Mouse (Mus musculus) left cerebral cortex, adult 11 months (tissue): ENCODE data around the gene Btn1a1.
A peak's percentile ranks its signal among the peaks of the same experiment; 100 is the strongest.

Experiments used
- DNase-seq: peaks from one replicate; pipeline ENCODE4 v3.0.0; 2022; ENCODE audit warnings: low spot score

Gene Btn1a1

DNA sequence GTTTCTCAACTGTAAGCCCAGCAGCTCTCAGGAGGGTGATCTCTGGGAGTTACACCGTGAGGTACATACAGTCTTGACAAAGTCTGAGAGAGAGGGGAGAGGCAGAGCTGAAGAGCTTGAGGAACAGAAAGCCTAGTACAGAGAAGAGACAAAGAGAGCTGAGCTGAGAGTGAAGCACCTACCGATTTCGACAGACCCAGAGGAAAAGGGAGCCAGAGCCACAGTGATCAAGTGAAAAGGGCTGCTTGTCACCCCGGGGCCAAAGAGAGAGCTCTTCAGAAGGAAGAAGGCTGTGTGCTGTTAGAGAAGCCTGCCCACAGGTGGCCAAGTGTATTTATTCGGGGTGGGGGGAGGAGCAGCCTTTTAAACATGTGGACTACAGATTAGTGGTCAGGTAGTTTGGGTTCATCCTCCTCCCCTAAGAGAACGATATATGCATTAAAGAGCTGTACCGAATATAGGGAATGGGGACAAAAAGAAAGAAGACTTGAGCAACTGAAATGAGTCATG, at the start of gene Btn1a1:
TSS of gene Btn1a1 (minus strand) at position 302 of the 510 bp plus-strand sequence.
- DNase-seq: no peak

DNA sequence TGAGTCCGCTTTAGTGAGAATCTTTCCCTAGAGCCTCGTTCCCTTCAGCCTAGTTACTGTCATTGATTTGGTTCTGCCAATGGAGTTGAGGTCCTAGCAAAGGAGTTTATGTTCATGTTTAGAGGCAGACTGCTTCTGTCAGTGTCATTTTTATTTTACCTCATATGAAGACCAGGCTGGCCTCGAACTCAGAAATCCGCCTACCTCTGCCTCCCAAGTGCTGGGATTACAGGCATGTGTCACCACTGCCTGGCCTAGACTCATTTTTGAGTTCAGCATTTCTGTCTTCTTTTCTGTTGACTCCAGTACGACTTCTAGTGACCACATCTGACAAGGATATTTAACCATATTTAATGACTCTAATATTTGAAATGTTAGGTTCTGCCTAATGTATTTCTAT, 49.6 kb upstream of the Btn1a1 start:
- DNase-seq: no peak

DNA sequence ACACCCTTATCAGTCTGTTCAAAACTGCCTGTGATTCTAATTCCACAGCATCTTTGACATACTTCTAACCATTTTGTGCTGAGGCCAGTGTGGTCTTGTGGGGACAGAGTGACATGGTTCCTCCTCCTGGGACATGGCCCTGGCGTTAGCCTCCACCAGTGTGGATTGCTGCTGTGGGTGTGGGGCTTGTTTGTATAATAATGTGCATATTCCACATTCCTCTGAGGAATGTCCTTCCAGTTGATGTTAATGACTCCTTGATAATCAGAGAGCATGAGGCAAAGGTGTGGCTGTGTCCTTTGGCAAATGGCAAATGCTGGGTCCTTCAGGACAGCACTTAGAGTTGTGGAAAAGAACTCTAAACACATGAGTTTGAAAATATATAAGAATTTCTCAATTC, 47.8 kb upstream of the Btn1a1 start:
- DNase-seq: no peak

DNA sequence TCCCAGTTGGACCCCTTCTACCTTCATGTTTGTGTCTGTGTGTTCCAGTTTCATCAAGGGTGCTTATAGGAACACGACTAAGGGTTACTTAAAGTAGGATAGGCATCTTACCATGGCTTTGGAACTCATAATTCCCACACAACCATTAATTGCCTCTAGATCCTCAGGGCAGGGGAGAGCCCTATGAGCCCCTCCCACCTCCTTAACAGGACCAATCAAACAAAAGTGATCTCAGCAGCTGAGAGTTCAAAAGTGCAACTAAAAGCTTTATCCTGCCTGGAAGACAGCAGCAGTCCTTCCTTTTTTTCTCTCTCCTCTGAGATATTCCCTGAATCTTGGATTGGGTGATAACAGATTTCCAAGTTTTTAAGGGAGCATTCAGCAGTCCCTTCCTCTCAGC, 44.4 kb upstream of the Btn1a1 start:
- no peak for DNase-seq

GRCm38 (mm10) chr13:23506819-23507515, 41.3 kb upstream of the Btn1a1 start:
- DNase-seq: no peak

DNA sequence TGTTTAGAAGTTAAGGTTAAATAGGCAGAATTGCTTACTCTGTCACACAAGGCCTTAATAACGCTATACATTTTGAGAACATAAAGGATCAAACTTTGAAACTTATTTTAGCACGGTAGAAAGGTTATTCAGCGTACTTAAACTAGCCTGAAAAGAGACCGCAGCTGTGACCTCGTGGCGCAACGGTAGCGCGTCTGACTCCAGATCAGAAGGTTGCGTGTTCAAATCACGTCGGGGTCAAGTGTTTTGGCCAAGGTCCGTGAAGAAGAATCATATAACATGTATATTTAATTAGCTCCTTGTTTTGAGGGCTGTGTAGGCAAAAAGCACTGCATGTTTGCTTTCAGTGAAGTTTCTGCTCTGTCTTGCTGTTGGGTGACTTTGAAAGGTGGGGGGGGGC, 40.6 kb upstream of the Btn1a1 start:
- no peak for DNase-seq

DNA sequence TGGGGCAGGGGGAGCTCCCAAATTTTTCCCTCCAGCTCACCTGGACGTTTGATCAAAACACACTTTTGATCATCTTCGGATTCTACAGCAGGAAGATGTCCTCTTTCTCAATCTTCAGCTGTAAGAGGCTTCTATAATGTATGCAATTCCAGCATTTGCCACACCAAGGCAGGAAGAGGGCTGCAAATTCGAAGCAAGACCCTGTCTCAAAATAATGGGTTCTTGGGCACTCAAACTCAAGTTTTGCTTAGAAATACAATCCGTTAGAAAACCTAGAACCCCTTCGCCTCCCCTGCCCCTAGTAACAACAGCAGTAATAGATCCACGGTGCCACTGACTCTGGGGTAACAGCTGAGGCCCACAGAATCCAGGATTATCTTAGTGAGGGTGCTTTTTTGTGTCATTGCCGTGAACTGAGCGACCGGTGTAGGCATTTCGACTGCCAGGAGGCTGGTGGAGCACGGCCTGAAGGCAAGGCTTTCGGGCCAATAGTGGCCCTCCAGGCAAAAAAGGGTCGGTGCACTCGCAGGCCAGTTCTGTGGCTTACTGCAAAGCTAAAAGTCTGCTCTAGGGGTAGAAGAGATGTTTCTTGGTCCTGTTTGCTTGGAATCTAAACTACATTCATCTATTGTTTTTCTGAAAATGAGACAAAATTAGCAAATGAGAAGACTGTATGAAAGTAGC, 40.1 kb upstream of the Btn1a1 start:
- DNase-seq: no peak

DNA sequence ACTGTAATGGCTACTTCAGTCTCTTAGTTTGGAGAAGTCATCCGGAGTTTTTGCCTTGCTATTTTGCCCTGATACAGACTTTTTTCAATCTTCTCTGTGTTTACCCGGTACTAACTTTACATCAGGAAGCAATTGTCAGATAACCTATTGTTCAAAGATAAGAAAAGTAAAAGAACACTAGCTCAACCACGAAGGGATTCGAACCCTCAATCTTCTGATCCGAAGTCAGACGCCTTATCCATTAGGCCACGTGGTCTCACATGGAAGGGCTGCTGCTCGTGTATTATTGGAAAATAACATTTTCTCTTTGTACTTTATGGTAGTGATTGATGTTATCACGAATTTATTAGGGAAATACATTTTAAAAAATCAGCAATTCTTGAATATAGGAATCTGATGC, 38.1 kb upstream of the Btn1a1 start:
- no peak for DNase-seq

GRCm38 (mm10) chr13:23502916-23503315, 37.2 kb upstream of the Btn1a1 start:
- DNase-seq: no peak

- no peak for DNase-seq
Observed at GRCm38 (mm10) chr13:23502031-23502567, 36.4 kb upstream of the Btn1a1 start.

- DNase-seq: no peak
Observed at GRCm38 (mm10) chr13:23501511-23501910, 35.8 kb upstream of the Btn1a1 start.

DNA sequence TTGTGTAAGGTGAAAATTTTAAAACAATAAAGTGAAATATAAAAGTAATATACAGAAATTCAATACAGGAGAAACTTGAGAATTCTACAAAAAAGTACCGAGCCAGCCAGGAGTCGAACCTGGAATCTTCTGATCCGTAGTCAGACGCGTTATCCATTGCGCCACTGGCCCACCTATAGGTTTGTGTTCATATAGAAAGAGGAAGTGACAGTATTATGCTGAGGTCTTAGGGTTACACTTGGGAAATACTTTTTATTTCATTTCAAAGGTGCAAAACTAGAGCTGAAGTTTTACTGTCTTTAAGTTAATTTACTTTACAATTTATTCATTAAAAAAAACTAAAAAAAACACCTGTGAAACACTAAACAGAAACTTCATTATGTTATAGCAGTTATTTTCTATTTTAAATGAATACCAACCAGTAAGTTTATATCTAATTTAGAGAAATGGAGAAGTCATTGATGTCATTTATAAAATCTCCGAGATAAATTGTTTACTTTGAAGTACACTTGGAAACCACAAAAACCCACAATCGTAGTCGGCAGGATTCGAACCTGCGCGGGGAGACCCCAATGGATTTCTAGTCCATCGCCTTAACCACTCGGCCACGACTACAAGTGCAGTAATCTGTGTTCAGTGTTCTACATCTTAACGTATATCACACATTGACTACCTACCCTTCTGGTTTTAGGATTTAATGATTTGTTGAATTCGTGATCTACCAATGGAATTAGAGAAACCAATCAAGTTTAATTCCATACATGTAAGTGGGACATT, 34.9 kb upstream of the Btn1a1 start:
- DNase-seq: no peak

GRCm38 (mm10) chr13:23499943-23500342, 34.2 kb upstream of the Btn1a1 start:
- no peak for DNase-seq

- no peak for DNase-seq
Observed at GRCm38 (mm10) chr13:23498653-23499052, 33.0 kb upstream of the Btn1a1 start.

GRCm38 (mm10) chr13:23497656-23498321, 32.1 kb upstream of the Btn1a1 start:
- DNase-seq: no peak

DNA sequence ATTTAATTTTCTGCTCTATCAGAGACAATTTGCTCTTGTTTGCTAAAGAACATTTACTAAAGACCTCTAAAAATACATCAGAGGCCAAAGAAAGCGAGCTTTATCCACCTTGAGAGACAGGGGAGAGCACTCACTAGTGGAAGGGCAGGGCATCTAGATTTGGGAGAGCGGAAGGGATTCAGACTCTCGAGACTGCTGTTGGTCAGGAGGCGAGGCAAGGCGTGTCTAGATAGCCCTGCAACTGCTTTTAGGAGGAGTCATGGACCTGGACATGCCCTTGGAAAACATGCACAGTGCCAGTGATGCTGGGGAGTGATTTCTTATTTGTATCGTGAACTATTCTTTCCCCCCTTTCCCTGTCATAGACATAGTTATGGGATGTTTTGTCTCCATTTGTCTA, 29.8 kb upstream of the Btn1a1 start:
- DNase-seq: no peak

DNA sequence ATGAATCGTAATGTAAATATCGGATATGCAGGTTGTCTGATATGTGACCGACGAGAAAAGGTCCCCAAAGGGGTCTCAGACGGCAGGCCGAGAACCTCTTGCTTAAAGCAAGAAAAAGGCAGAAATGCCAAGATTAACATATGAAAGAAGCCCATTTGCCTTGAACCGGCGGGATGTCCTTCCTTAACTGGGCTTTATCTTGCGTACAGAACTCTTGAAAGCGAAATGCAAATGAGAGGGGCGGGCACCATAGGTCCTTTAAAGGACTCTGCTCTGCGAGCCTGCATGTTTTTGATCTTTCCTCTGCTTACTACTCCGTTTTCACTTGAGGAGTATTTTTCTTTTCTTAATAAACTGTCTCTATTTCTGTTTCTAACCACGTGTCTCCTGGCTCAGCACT, 26.3 kb upstream of the Btn1a1 start:
- no peak for DNase-seq

DNA sequence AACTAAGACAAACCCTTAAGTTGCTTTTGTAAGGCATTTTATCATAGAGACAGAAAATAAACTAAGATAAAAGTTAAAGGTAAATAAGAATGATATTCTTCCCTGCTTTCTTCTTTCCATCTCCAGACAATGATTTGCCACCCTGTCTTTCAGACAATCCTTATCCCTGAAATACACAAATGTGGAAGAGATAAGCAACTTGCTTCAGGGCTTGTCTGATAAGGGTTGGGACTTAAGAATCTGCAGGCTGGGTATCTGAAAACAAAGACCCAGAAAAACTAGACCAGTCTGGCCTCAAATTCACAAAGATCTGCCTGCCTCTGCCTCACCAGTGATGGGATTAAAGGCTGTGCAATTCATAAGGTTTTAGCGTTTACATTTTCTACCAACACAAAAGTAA, 25.6 kb upstream of the Btn1a1 start:
- DNase-seq: no peak

- no peak for DNase-seq
Observed at GRCm38 (mm10) chr13:23490863-23491262, 25.2 kb upstream of the Btn1a1 start.

DNA sequence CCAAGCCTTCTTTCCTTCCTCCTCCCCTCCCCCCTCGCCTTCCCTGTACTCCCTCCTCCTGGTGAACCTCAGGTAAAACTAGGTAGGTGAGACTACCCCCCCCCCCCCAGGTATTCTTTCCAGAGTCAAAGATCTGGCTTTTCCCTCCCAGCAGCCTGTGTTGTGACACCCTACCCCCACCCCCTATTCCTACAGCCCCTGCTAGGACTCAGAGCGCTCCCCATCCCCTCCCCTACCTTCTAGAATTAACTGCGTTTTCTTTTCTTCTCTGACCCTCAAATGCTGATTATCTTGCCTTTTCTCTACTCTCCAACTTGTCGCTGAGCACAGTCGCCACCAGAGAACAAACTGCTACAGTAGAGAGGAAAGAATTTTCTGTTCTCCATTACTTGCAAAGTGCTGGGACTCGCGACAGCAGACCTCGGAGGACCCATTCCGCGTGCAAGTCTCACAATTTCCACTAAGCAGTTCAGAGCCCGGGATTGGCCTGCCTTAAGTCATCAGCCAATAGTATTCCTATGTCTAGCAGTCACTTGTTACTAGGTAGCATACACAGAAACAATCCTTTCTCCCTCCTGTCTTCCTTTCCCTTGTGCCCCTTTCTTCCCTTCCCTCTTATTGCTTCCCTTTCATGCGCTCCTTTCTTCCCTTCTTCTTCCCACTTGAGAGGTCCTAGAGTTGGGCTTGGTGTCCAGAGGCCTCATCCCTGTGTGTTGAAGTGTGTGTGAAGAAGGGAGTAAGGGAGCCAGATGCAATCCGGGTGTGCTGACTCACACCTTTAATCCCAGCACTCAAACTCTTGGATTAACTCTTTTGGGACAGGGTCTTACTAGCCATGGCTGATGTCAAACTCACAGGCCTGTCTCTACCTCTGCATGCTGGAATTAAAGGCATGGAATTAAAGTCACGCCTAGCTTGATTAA, 23.0 kb upstream of the Btn1a1 start, which contains the start of gene Btn2a2:
TSS of gene Btn2a2 (minus strand) at position 458 of the 923 bp plus-strand sequence.
- DNase-seq: peak; percentile 63

DNA sequence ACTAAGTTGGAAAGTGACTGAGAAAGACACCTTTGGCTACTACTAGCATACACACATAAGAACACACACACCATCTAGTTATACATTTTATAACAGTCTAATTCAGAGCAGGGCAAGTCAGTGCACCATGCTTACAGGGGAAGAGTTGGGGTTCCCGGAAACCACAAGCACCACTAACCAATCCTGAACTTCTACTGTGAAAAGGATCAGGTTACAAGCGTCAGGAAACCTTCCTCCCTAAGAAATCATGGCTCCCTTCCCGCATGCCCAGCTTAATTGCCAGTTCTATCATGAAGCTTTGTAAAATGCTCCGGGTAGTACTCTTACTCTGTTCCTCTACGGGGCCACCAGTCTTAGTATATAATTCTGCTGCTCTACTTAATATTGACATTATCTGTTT, 19.6 kb upstream of the Btn1a1 start:
- no peak for DNase-seq
